Mouse (Mus musculus) kidney, postnatal 0 days (tissue): ENCODE measurements at regions not wholly inside any gene's neighbourhood (a gene's known extent, or its start where the extent isn't known, plus 50 kb on each side); places are given as distances from the start of the nearest gene placed in this dataset.
A peak's percentile ranks its signal among the peaks of the same experiment; 100 is the strongest.

Experiments used
- ATAC-seq: fragments of 200-750 bp; cut with Nextera tagmentation; replicated peaks from 2 replicates; pipeline ENCODE4 v1.8.0; 2017; ENCODE audit warnings: low read depth, moderate number of reproducible peaks, moderate TSS enrichment, moderate library complexity; ENCODE audit not compliant: low FRiP score
- DNase-seq: peaks from one replicate; pipeline ENCODE4 v3.0.0-alpha.2; 2016; ENCODE audit warnings: low spot score
- H3K27ac ChIP-seq: fragments of 300-500 bp; sonication (generic); 2 replicates; pipeline ENCODE4 v1.5.1; 2014; ENCODE audit warnings: mild to moderate bottlenecking
- H3K27me3 ChIP-seq: fragments of 300-500 bp; sonication (generic); 2 replicates; pipeline ENCODE4 v1.6.1; 2014; ENCODE audit warnings: low read length, mixed read lengths; ENCODE audit not compliant: insufficient read depth
- H3K36me3 ChIP-seq: fragments of 300-500 bp; sonication (generic); 2 replicates; pipeline ENCODE4 v1.6.1; 2014; ENCODE audit warnings: low read length, mixed read lengths; ENCODE audit not compliant: insufficient read depth
- H3K4me1 ChIP-seq: fragments of 300-500 bp; sonication (generic); replicated peaks from 2 replicates; pipeline ENCODE4 v1.6.1; 2014; ENCODE audit warnings: antibody characterized with exemption, low read length, mixed read lengths; ENCODE audit not compliant: insufficient read depth
- H3K4me2 ChIP-seq: fragments of 300-500 bp; sonication (generic); 2 replicates; pipeline ENCODE4 v1.6.1; 2014; ENCODE audit warnings: mild to moderate bottlenecking, low read length, moderate library complexity, mixed read lengths
- H3K4me3 ChIP-seq: fragments of 300-500 bp; sonication (generic); replicated peaks from 2 replicates; pipeline ENCODE4 v1.5.1; 2014; ENCODE audit warnings: low read depth, low read length
- H3K9ac ChIP-seq: fragments of 300-500 bp; sonication (generic); 2 replicates; pipeline ENCODE4 v1.6.1; 2014; ENCODE audit warnings: low read depth, low read length
- H3K9me3 ChIP-seq: fragments of 300-500 bp; sonication (generic); replicated peaks from 2 replicates; pipeline ENCODE4 v1.6.1; 2016; ENCODE audit warnings: low read length, inconsistent platforms, mixed read lengths
- CTCF ChIP-seq: IDR thresholded peaks from 2 replicates; pipeline ENCODE4 v1.5.1; 2016; ENCODE audit warnings: antibody characterized with exemption, low read depth, mild to moderate bottlenecking, moderate library complexity
- WGBS: fragments of 180-500 bp; shearing (Covaris S2); extraction: QIAGEN DNeasy Blood & Tissue Kit; methylation state at CpG from one replicate; pipeline ENCODE4 v1.1.7; 2014; 5-methylcytosine and 5-hydroxymethylcytosine counted together

- TF ChIP-seq CTCF = no peak
- WGBS = 59% methylated on average over 15 of the region's 15 CpGs
- Histone ChIP-seq H3K4me2 (no peak overlapping the region), H3K9ac (no peak overlapping the region), H3K27me3 (no peaks in the 10 kb centered on the region), H3K4me1 (peaks cover 13% of the 10 kb centered on the region; the same call in 1 of the 2 replicates), H3K27ac (peak overlapping the region; percentile 60), H3K36me3 (no peaks in the 10 kb centered on the region), H3K9me3 (no peaks in the 10 kb centered on the region), H3K4me3 (no peak overlapping the region)
- DNase-seq = peak; percentile 54
- no peak for ATAC-seq
Observed at GRCm38 (mm10) chr8:25306769-25307491, 482.8 kb upstream of the Adam5 start.
